Mouse (Mus musculus): ENCODE measurements around the gene Pip4k2c. TPM values are rescaled to one million over a fixed set of nuclear protein-coding genes. Genes with fewer than 3 reads are reported as not detected.

The Pip4k2c gene
- total and polyA plus RNA-seq, 2 experiments from 2014 or later, result 23.7 to 25.0 TPM

DNA sequence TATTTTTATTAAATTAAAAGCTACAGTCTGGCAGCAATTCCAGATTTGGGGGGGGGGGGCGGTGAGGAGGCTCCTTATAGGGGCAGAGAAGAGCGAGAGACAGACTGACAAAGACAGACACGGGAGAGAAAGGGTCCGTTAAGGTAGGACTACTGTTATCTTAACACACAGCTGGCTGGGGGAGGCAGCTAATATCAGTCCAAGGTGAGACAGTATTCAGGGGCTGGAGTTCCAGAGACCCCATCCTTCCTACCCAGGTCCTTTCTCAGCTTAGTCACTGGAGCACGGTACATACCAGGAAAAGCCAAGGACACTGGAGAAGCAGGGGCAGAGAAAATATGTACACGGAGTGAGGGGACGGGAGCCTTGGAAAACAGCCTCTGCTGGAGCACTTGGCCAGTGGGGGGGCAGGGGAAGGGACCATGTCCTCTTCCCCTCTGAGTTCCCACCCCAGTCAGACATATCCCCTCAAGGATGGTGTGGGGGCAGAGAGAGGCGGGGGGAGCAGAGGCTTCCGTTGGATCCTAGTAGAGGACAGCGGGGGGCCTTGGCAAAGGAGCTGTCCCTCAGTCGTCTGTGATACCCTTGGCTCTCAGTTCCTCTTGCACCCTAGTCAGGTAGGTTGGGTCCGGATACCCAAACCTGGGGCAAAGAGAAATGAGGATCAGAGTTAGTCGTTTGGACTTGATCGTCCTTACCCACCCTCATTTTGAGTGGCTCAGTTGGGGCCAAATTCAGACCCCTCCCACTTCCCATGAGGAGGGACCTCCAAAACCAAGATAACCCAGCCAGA lies 20.8 kb downstream of the Pip4k2c start:
- H3K9me3 ChIP-seq (replicated peaks; ENCODE audit: control insufficient read depth, low read length), result no peaks in the 10 kb centered on the region
- DNase-seq (ENCODE audit: low spot score) (no peak), ATAC-seq (ENCODE audit: insufficient read depth, low read depth) (no peak)
- H3K27ac ChIP-seq (ENCODE audit: low read depth), result peak overlapping the region; percentile 31; the same call in 1 of the 2 replicates
- H3K4me3 ChIP-seq (ENCODE audit: low read depth, low read length), result peak overlapping the region; percentile 59
- peaks cover 14% of the 10 kb centered on the region for H3K4me1 ChIP-seq (ENCODE audit: control insufficient read depth, insufficient read depth)
- TF ChIP-seq CTCF (IDR thresholded peaks at IDR 0.05; ENCODE audit: low read depth) (no peak), EP300 (IDR thresholded peaks at IDR 0.05; ENCODE audit: low read depth) (no peak)
- peaks cover 4% of the 10 kb centered on the region for H3K36me3 ChIP-seq (replicated peaks; ENCODE audit: control insufficient read depth, insufficient read depth, low read length)
- peaks cover 6% of the 10 kb centered on the region for H3K27me3 ChIP-seq (ENCODE audit: control insufficient read depth, insufficient read depth, low read length)
- H3K4me2 ChIP-seq (ENCODE audit: low read depth, low read length), result peak overlapping the region; percentile 85; the same call in 1 of the 2 replicates
- 46% methylated on average over 14 of the region's 14 CpGs for WGBS
- no peak overlapping the region; the same call in 1 of the 2 replicates for H3K9ac ChIP-seq (replicated peaks; ENCODE audit: low read depth, low read length)

DNA sequence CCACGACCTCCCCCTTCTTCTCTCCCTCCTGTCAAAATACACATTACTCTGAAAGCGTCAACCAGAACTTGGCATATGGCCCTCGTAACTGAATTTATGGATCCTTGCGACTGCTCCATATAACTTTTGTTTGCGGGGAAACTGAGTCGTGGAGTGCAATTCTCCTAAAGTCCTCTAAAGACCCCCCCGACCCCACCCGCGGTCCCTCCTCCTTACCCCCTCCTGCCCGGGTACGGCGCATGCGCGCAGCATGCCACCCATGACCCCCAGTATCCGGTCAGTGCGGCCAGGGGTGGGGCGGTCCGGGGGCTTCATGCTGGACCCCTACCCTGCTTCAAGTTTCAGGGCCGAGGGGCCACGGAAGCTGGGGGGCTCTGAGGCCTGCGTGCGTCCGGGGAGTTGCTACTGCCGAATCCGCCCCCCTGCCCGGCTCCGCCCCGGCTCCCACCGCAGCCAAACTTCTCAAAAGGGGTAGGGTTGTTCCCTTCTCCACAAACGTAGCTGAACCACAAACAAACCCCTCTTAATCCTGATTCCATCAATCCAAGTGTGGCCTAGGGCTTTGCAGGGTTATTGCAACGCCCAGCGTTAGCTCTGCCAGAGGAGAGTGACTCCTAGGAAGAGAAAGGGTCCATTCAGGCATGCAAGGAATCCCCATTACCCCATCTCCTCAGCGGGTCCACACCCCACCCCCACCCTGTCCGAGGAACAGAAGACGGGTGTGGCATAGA lies 21.6 kb downstream of the Pip4k2c start, which contains the start of gene Arhgef25:
Arhgef25 (minus strand) TSS at position 433 of the 731 bp plus-strand sequence.
- peak within 1 kb of the TSS; percentile 85 for H3K4me2 ChIP-seq (ENCODE audit: low read depth, low read length)
- H3K9ac ChIP-seq (replicated peaks; ENCODE audit: low read depth, low read length), result peak within 1 kb of the TSS; percentile 55
- DNase-seq (ENCODE audit: low spot score) (no peak), ATAC-seq (ENCODE audit: insufficient read depth, low read depth) (0 out of 2 replicates have a peak, but pooled peaks have one; percentile 10)
- H3K4me3 ChIP-seq (ENCODE audit: low read depth, low read length), result peak within 1 kb of the TSS; percentile 59
- H3K4me1 ChIP-seq (ENCODE audit: control insufficient read depth, insufficient read depth), result peaks cover 10% of the 10 kb centered on the region
- no peaks in the 10 kb centered on the region for H3K9me3 ChIP-seq (replicated peaks; ENCODE audit: control insufficient read depth, low read length)
- TF ChIP-seq CTCF (IDR thresholded peaks at IDR 0.05; ENCODE audit: low read depth), result no peak
- no peak for TF ChIP-seq EP300 (IDR thresholded peaks at IDR 0.05; ENCODE audit: low read depth)
- 4% methylated on average over 35 of the region's 35 CpGs for WGBS
- peaks cover 11% of the 10 kb centered on the region for H3K36me3 ChIP-seq (replicated peaks; ENCODE audit: control insufficient read depth, insufficient read depth, low read length)
- H3K27ac ChIP-seq (ENCODE audit: low read depth), result peak within 1 kb of the TSS; percentile 59
- H3K27me3 ChIP-seq (ENCODE audit: control insufficient read depth, insufficient read depth, low read length), result peaks cover 6% of the 10 kb centered on the region

DNA sequence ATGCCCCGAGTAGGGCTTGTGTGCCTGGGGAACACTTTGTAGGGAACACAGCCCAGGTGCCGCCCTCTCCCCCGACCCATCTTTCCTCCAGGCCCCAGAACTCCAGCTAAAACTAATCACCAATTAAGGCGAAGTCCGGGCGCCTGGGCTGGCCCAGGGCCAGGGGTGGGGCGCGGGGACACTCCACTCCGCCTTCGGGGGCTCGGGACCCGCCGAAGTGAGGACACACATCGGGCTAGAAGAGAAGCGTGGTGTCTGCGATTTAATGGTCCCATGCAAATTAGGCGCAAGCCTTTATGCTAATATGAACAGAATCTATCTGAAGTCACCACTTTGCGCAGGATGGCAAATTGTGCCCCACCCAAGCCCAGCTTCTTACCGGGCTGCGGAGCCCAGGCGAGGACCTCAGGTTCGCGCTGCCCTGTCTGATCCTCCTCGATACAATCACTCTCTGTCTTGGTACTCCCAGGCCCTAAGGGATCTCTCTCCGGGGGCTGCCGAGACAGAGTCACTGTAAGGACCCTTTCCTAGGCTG lies 22.2 kb downstream of the Pip4k2c start:
- Histone ChIP-seq H3K4me2 (ENCODE audit: low read depth, low read length) (peak overlapping the region; percentile 85), H3K27ac (ENCODE audit: low read depth) (peak overlapping the region; percentile 59), H3K9ac (replicated peaks; ENCODE audit: low read depth, low read length) (peak overlapping the region; percentile 55), H3K4me3 (ENCODE audit: low read depth, low read length) (peak overlapping the region; percentile 59), H3K36me3 (replicated peaks; ENCODE audit: control insufficient read depth, insufficient read depth, low read length) (peaks cover 11% of the 10 kb centered on the region), H3K27me3 (ENCODE audit: control insufficient read depth, insufficient read depth, low read length) (peaks cover 6% of the 10 kb centered on the region), H3K9me3 (replicated peaks; ENCODE audit: control insufficient read depth, low read length) (no peaks in the 10 kb centered on the region), H3K4me1 (ENCODE audit: control insufficient read depth, insufficient read depth) (0 out of 2 replicates have a peak, but pooled peaks cover 8% of the 10 kb centered on the region)
- WGBS, result 2% methylated on average over 26 of the region's 26 CpGs
- TF ChIP-seq EP300 (IDR thresholded peaks at IDR 0.05; ENCODE audit: low read depth), result no peak
- TF ChIP-seq CTCF (IDR thresholded peaks at IDR 0.05; ENCODE audit: low read depth), result no peak
- ATAC-seq (ENCODE audit: insufficient read depth, low read depth), result peak; percentile 12; the same call in 1 of the 2 replicates
- DNase-seq (ENCODE audit: low spot score), result no peak

DNA sequence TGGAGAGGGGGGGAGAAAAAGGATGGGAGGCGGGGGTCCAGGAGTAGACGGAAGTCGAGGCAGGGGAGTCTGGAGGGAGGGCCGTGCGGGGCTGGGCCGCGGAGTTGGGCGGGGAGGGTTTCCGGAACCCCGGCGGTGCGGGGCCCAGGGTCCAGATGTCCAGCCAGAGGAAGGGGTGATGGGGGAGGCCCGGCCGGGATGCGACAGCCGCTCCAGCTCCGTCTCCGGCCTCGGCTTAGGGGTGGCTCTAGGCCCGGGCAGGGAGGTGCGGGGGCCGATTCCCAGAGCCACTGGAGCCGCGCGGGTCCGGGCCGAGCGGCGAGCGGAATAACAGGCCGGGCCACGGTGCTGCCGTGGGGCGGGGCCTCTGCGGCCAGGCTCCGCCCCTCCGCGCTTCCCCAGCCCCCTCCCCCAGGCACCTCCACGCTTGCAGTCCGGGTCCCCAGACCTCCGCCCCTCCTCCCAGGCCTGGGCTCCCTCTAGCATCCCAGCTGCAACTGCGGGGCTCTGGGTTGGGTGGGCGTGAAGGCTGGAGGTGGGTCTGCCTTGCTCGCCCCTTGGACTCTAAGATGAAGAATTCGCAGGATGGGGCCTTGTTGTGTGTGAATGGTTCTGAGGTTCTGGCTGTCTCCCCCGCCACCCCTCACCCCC lies 22.8 kb downstream of the Pip4k2c start:
- Histone ChIP-seq H3K36me3 (replicated peaks; ENCODE audit: control insufficient read depth, insufficient read depth, low read length) (peaks cover 11% of the 10 kb centered on the region), H3K4me3 (ENCODE audit: low read depth, low read length) (peak overlapping the region; percentile 59), H3K27me3 (ENCODE audit: control insufficient read depth, insufficient read depth, low read length) (peaks cover 9% of the 10 kb centered on the region), H3K4me2 (ENCODE audit: low read depth, low read length) (peak overlapping the region; percentile 85), H3K4me1 (ENCODE audit: control insufficient read depth, insufficient read depth) (0 out of 2 replicates have a peak, but pooled peaks cover 8% of the 10 kb centered on the region), H3K9ac (replicated peaks; ENCODE audit: low read depth, low read length) (peak overlapping the region; percentile 55), H3K9me3 (replicated peaks; ENCODE audit: control insufficient read depth, low read length) (no peaks in the 10 kb centered on the region), H3K27ac (ENCODE audit: low read depth) (peak overlapping the region; percentile 52; the same call in 1 of the 2 replicates)
- DNase-seq (ENCODE audit: low spot score) (no peak), ATAC-seq (ENCODE audit: insufficient read depth, low read depth) (peak; percentile 66)
- 1% methylated on average over 33 of the region's 46 CpGs for WGBS
- TF ChIP-seq CTCF (IDR thresholded peaks at IDR 0.05; ENCODE audit: low read depth), result no peak

DNA sequence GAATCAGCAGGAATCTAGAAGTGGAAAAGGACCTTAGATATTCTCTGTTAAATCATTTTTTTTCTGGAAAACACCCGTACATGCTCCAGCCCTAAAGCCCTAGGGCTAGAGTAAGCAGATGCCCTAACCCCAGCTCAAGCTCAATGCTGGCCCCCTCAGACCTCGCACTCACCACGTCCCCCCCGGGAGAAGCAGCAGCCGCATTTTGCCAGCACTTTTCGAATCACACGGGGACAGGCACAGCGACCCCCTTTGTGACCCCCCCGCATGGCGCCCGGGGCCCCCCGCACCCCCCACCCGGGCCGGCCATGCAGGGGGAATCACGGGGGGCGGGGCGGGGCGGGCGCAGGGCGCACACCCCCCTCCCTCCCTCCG lies 23.3 kb downstream of the Pip4k2c start:
- WGBS, result 2% methylated on average over 17 of the region's 21 CpGs
- peak overlapping the region; percentile 85 for H3K4me2 ChIP-seq (ENCODE audit: low read depth, low read length)

More for the DNA sequence above, 23.3 kb downstream of the Pip4k2c start:
- DNase-seq (ENCODE audit: low spot score) (no peak), ATAC-seq (ENCODE audit: insufficient read depth, low read depth) (no peak)
- peaks cover 14% of the 10 kb centered on the region for H3K27me3 ChIP-seq (ENCODE audit: control insufficient read depth, insufficient read depth, low read length)
- H3K36me3 ChIP-seq (replicated peaks; ENCODE audit: control insufficient read depth, insufficient read depth, low read length), result peaks cover 11% of the 10 kb centered on the region
- H3K4me1 ChIP-seq (ENCODE audit: control insufficient read depth, insufficient read depth), result 0 out of 2 replicates have a peak, but pooled peaks cover 8% of the 10 kb centered on the region
- H3K9me3 ChIP-seq (replicated peaks; ENCODE audit: control insufficient read depth, low read length), result no peaks in the 10 kb centered on the region
- no peak for TF ChIP-seq EP300 (IDR thresholded peaks at IDR 0.05; ENCODE audit: low read depth)
- no peak for TF ChIP-seq CTCF (IDR thresholded peaks at IDR 0.05; ENCODE audit: low read depth)
- peak overlapping the region; percentile 59 for H3K4me3 ChIP-seq (ENCODE audit: low read depth, low read length)
- H3K27ac ChIP-seq (ENCODE audit: low read depth), result peak overlapping the region; percentile 52; the same call in 1 of the 2 replicates
- H3K9ac ChIP-seq (replicated peaks; ENCODE audit: low read depth, low read length), result peak overlapping the region; percentile 55

Measured in heart, postnatal 0 days (tissue).